Mouse (Mus musculus): Measurements from ENCODE around the gene Tmprss5. TPM values are rescaled to one million over a fixed set of nuclear protein-coding genes. Genes with fewer than 3 reads are reported as not detected.

Gene Tmprss5
- polyA plus RNA-seq (2015; fragmentation: Nextera tagmentation; extraction: Ambion mirVana): 2.3 and 2.4 TPM in 2 replicates

GRCm38 (mm10) chr9:49081107-49081506 is at the start of gene Tmprss5:
Gene Tmprss5 (plus strand): TSS chr9:49081260.
- H3K9ac ChIP-seq (replicated peaks): no peak within 1 kb of the TSS
- H3K9me3 ChIP-seq: no peaks in the 10 kb centered on the region
- no peak for ATAC-seq
- no peak within 1 kb of the TSS for H3K4me3 ChIP-seq (replicated peaks)
- H3K36me3 ChIP-seq: peaks cover 35% of the 10 kb centered on the region
- no peak within 1 kb of the TSS for H3K4me2 ChIP-seq (replicated peaks)
- H3K27me3 ChIP-seq: no peaks in the 10 kb centered on the region
- no peak within 1 kb of the TSS for H3K27ac ChIP-seq
- 53% methylated on average over 5 of the region's 5 CpGs for WGBS
- no peaks in the 10 kb centered on the region for H3K4me1 ChIP-seq (replicated peaks)

- no peak overlapping the region for H3K4me3 ChIP-seq (replicated peaks)
- H3K9me3 ChIP-seq: no peaks in the 10 kb centered on the region
- WGBS: 94% methylated on average over 4 of the region's 4 CpGs
- no peak for ATAC-seq
- peaks cover 88% of the 10 kb centered on the region for H3K36me3 ChIP-seq
- H3K27ac ChIP-seq: no peak overlapping the region
- no peaks in the 10 kb centered on the region for H3K27me3 ChIP-seq
- H3K9ac ChIP-seq (replicated peaks): no peak overlapping the region
- no peaks in the 10 kb centered on the region for H3K4me1 ChIP-seq (replicated peaks)
- H3K4me2 ChIP-seq (replicated peaks): no peak overlapping the region
These were observed 46.3 kb upstream of the Tmprss5 start for GRCm38 (mm10) chr9:49034764-49035163.

GRCm38 (mm10) chr9:49050901-49051300 is 30.2 kb upstream of the Tmprss5 start:
- Histone ChIP-seq H3K4me2 (replicated peaks) (no peak overlapping the region), H3K4me3 (replicated peaks) (no peak overlapping the region), H3K9me3 (no peaks in the 10 kb centered on the region), H3K27me3 (no peaks in the 10 kb centered on the region), H3K27ac (no peak overlapping the region), H3K4me1 (replicated peaks) (no peaks in the 10 kb centered on the region), H3K9ac (replicated peaks) (no peak overlapping the region), H3K36me3 (no peaks in the 10 kb centered on the region)
- no peak for ATAC-seq
- WGBS: 82% methylated on average over 5 of the region's 5 CpGs

GRCm38 (mm10) chr9:49051349-49051748 is 29.7 kb upstream of the Tmprss5 start:
- H3K4me2 ChIP-seq (replicated peaks): no peak overlapping the region
- H3K27ac ChIP-seq: no peak overlapping the region
- 19% methylated on average over 5 of the region's 5 CpGs for WGBS
- peaks cover 4% of the 10 kb centered on the region for H3K4me1 ChIP-seq (replicated peaks)
- H3K27me3 ChIP-seq: no peaks in the 10 kb centered on the region
- no peak overlapping the region for H3K4me3 ChIP-seq (replicated peaks)
- H3K9ac ChIP-seq (replicated peaks): no peak overlapping the region
- H3K9me3 ChIP-seq: no peaks in the 10 kb centered on the region
- ATAC-seq: no peak
- H3K36me3 ChIP-seq: no peaks in the 10 kb centered on the region

GRCm38 (mm10) chr9:49054028-49054427 is 27.0 kb upstream of the Tmprss5 start:
- H3K27ac ChIP-seq: no peak overlapping the region
- ATAC-seq: no peak
- peaks cover 14% of the 10 kb centered on the region for H3K4me1 ChIP-seq (replicated peaks)
- no peak overlapping the region for H3K9ac ChIP-seq (replicated peaks)
- H3K4me2 ChIP-seq (replicated peaks): no peak overlapping the region
- 91% methylated on average over 3 of the region's 3 CpGs for WGBS
- H3K36me3 ChIP-seq: peaks cover 7% of the 10 kb centered on the region
- H3K27me3 ChIP-seq: no peaks in the 10 kb centered on the region
- no peak overlapping the region for H3K4me3 ChIP-seq (replicated peaks)
- H3K9me3 ChIP-seq: no peaks in the 10 kb centered on the region

- no peaks in the 10 kb centered on the region for H3K9me3 ChIP-seq
- peak within 1 kb of the TSS; percentile 59; the same call in 1 of the 2 replicates for H3K27ac ChIP-seq
- H3K9ac ChIP-seq (replicated peaks): peak within 1 kb of the TSS; percentile 84
- H3K36me3 ChIP-seq: peaks cover 17% of the 10 kb centered on the region
- peak; percentile 99 for ATAC-seq
- peak within 1 kb of the TSS; percentile 73 for H3K4me2 ChIP-seq (replicated peaks)
- H3K4me3 ChIP-seq (replicated peaks): peak within 1 kb of the TSS; percentile 87
- H3K4me1 ChIP-seq (replicated peaks): peaks cover 14% of the 10 kb centered on the region
- 1% methylated on average over 53 of the region's 53 CpGs for WGBS
- no peaks in the 10 kb centered on the region for H3K27me3 ChIP-seq
These were observed 25.5 kb upstream of the Tmprss5 start, which contains the start of gene Zw10 for GRCm38 (mm10) chr9:49055333-49056205. Gene Zw10 (plus strand): TSS chr9:49055613.

GRCm38 (mm10) chr9:49076847-49077246 is 4.2 kb upstream of the Tmprss5 start:
- H3K9ac ChIP-seq (replicated peaks): no peak overlapping the region
- H3K4me1 ChIP-seq (replicated peaks): no peaks in the 10 kb centered on the region
- WGBS: 95% methylated on average over 3 of the region's 3 CpGs
- H3K4me3 ChIP-seq (replicated peaks): no peak overlapping the region
- H3K9me3 ChIP-seq: no peaks in the 10 kb centered on the region
- no peak for ATAC-seq
- H3K27ac ChIP-seq: no peak overlapping the region
- no peaks in the 10 kb centered on the region for H3K27me3 ChIP-seq
- peaks cover 74% of the 10 kb centered on the region for H3K36me3 ChIP-seq
- no peak overlapping the region for H3K4me2 ChIP-seq (replicated peaks)

GRCm38 (mm10) chr9:49081561-49081960 is 501 bp downstream of the Tmprss5 start:
- Histone ChIP-seq H3K9ac (replicated peaks) (no peak overlapping the region), H3K27me3 (no peaks in the 10 kb centered on the region), H3K4me3 (replicated peaks) (no peak overlapping the region), H3K4me2 (replicated peaks) (no peak overlapping the region), H3K4me1 (replicated peaks) (no peaks in the 10 kb centered on the region), H3K9me3 (no peaks in the 10 kb centered on the region), H3K36me3 (peaks cover 34% of the 10 kb centered on the region), H3K27ac (no peak overlapping the region)
- WGBS: 9% methylated on average over 4 of the region's 4 CpGs
- ATAC-seq: peak; percentile 34; the same call in 1 of the 2 replicates

GRCm38 (mm10) chr9:49087317-49087716 is 6.3 kb downstream of the Tmprss5 start:
- Histone ChIP-seq H3K27me3 (no peaks in the 10 kb centered on the region), H3K9me3 (no peaks in the 10 kb centered on the region), H3K4me1 (replicated peaks) (peaks cover 8% of the 10 kb centered on the region), H3K9ac (replicated peaks) (no peak overlapping the region), H3K36me3 (no peaks in the 10 kb centered on the region), H3K27ac (no peak overlapping the region), H3K4me3 (replicated peaks) (no peak overlapping the region), H3K4me2 (replicated peaks) (no peak overlapping the region)
- WGBS: 10% methylated on average over 11 of the region's 11 CpGs
- ATAC-seq: peak; percentile 62; the same call in 1 of the 2 replicates

GRCm38 (mm10) chr9:49098871-49099270 is 17.8 kb downstream of the Tmprss5 start:
- no peaks in the 10 kb centered on the region for H3K9me3 ChIP-seq
- H3K27ac ChIP-seq: no peak overlapping the region
- H3K4me1 ChIP-seq (replicated peaks): peaks cover 12% of the 10 kb centered on the region
- no peak overlapping the region for H3K4me3 ChIP-seq (replicated peaks)
- H3K9ac ChIP-seq (replicated peaks): no peak overlapping the region
- 89% methylated on average over 3 of the region's 3 CpGs for WGBS
- H3K4me2 ChIP-seq (replicated peaks): no peak overlapping the region
- no peak for ATAC-seq
- no peaks in the 10 kb centered on the region for H3K27me3 ChIP-seq
- H3K36me3 ChIP-seq: no peaks in the 10 kb centered on the region

GRCm38 (mm10) chr9:49102328-49102727 is 21.3 kb downstream of the Tmprss5 start:
- H3K4me2 ChIP-seq (replicated peaks): no peak overlapping the region
- WGBS: 0% methylated on average over 1 of the region's 1 CpGs
- no peaks in the 10 kb centered on the region for H3K9me3 ChIP-seq
- H3K27me3 ChIP-seq: no peaks in the 10 kb centered on the region
- peak; percentile 99 for ATAC-seq
- H3K4me1 ChIP-seq (replicated peaks): peaks cover 12% of the 10 kb centered on the region
- no peak overlapping the region for H3K9ac ChIP-seq (replicated peaks)
- no peak overlapping the region for H3K4me3 ChIP-seq (replicated peaks)
- H3K27ac ChIP-seq: peak overlapping the region; percentile 51; the same call in 1 of the 2 replicates
- H3K36me3 ChIP-seq: no peaks in the 10 kb centered on the region

- Histone ChIP-seq H3K4me2 (replicated peaks) (no peak overlapping the region), H3K4me1 (replicated peaks) (0 out of 2 replicates have a peak, but pooled peaks cover 3% of the 10 kb centered on the region)
- WGBS: 52% methylated on average over 7 of the region's 7 CpGs
These were observed 28.0 kb downstream of the Tmprss5 start for GRCm38 (mm10) chr9:49109101-49109500.

More at GRCm38 (mm10) chr9:49109101-49109500, 28.0 kb downstream of the Tmprss5 start:
- Histone ChIP-seq H3K9me3 (no peaks in the 10 kb centered on the region), H3K27me3 (no peaks in the 10 kb centered on the region), H3K9ac (replicated peaks) (no peak overlapping the region), H3K4me3 (replicated peaks) (no peak overlapping the region), H3K27ac (no peak overlapping the region), H3K36me3 (no peaks in the 10 kb centered on the region)
- ATAC-seq: no peak
